Mouse (Mus musculus) gastrocnemius, postnatal 36 days (tissue): ENCODE results near the gene Gm5426. TPM values are rescaled to one million over a fixed set of nuclear protein-coding genes. Genes with fewer than 3 reads are reported as not detected.
"Not testable (repeated sequence)": the region's sequence is repeated elsewhere in the genome, so short reads cannot be mapped to it uniquely, and the experiment has no call there.

ENCODE experiments used
- DNase-seq, 2 experiments: peaks; one replicate each; pipeline ENCODE4 v3.0.0; 2022
- intact Hi-C: fragments of 180-260 bp; cut with DNase I; formaldehyde crosslinking; loops from one replicate; pipeline ENCODE4 v1.15.1; 2025
- long read RNA-seq, 2 experiments: library from polyadenylated mRNA; stranded (forward); transcript quantifications; one replicate each; pipeline ENCODE4 v2.0.0; 2021
- total RNA-seq, 2 experiments: library from RNA; stranded (reverse); gene quantifications; 2 replicates each; pipeline ENCODE4 v1.2.3; 2021

The Gm5426 gene
- total RNA-seq, result not detected
- long read RNA-seq, experiment 1, result 0 reads
- long read RNA-seq, experiment 2, result 0 reads

GRCm38 (mm10) chr10:96136451-96136850, at the start of gene Gm5426:
Gm5426 (plus strand) TSS chr10:96136603.
- intact Hi-C loops, result not testable (repeated sequence)

GRCm38 (mm10) chr10:96089744-96090143, 46.7 kb upstream of the Gm5426 start:
- DNase-seq, result no peak
- intact Hi-C loops, result no loop called here

More at GRCm38 (mm10) chr10:96136451-96136850, at the start of gene Gm5426:
- not testable (repeated sequence) for DNase-seq

- intact Hi-C loops, result no loop called here
- DNase-seq, result no peak
These were observed 46.0 kb upstream of the Gm5426 start for GRCm38 (mm10) chr10:96090388-96090787.

- intact Hi-C loops, result no loop called here
- DNase-seq, result no peak
These were observed 42.4 kb upstream of the Gm5426 start for GRCm38 (mm10) chr10:96093890-96094531.

GRCm38 (mm10) chr10:96094559-96094958, 41.8 kb upstream of the Gm5426 start:
- DNase-seq, result no peak
- intact Hi-C loops, result no loop called here

- intact Hi-C loops, result no loop called here
- no peak for DNase-seq
These were observed 39.7 kb upstream of the Gm5426 start for GRCm38 (mm10) chr10:96096730-96097129.

GRCm38 (mm10) chr10:96101035-96101434, 35.4 kb upstream of the Gm5426 start:
- intact Hi-C loops, result no loop called here
- DNase-seq, result no peak

- intact Hi-C loops, result no loop called here
These were observed 32.2 kb upstream of the Gm5426 start for GRCm38 (mm10) chr10:96104158-96104557.

GRCm38 (mm10) chr10:96104624-96105023, 31.8 kb upstream of the Gm5426 start:
- intact Hi-C loops, result no loop called here
- DNase-seq, result no peak

More at GRCm38 (mm10) chr10:96104158-96104557, 32.2 kb upstream of the Gm5426 start:
- no peak for DNase-seq

GRCm38 (mm10) chr10:96105124-96105523, 31.3 kb upstream of the Gm5426 start:
- intact Hi-C loops, result no loop called here
- DNase-seq, result no peak

- intact Hi-C loops, result no loop called here
- no peak for DNase-seq
These were observed 29.3 kb upstream of the Gm5426 start for GRCm38 (mm10) chr10:96106972-96107720.

- no peak for DNase-seq
- intact Hi-C loops, result no loop called here
These were observed 28.6 kb upstream of the Gm5426 start for GRCm38 (mm10) chr10:96107825-96108224.

- no peak for DNase-seq
- intact Hi-C loops, result no loop called here
These were observed 21.1 kb upstream of the Gm5426 start for GRCm38 (mm10) chr10:96115325-96115724.

- no peak for DNase-seq
- intact Hi-C loops, result no loop called here
These were observed 15.6 kb upstream of the Gm5426 start for GRCm38 (mm10) chr10:96120821-96121220.

- intact Hi-C loops, result no loop called here
- DNase-seq, result no peak
These were observed 15.0 kb upstream of the Gm5426 start for GRCm38 (mm10) chr10:96121249-96122010.

- DNase-seq, result no peak
- intact Hi-C loops, result no loop called here
These were observed 12.5 kb upstream of the Gm5426 start for GRCm38 (mm10) chr10:96123885-96124284.

- intact Hi-C loops, result no loop called here
These were observed 12.1 kb upstream of the Gm5426 start for GRCm38 (mm10) chr10:96124290-96124689.

GRCm38 (mm10) chr10:96125771-96126454, 10.5 kb upstream of the Gm5426 start:
- intact Hi-C loops, result no loop called here
- no peak for DNase-seq

More at GRCm38 (mm10) chr10:96124290-96124689, 12.1 kb upstream of the Gm5426 start:
- DNase-seq, result no peak

GRCm38 (mm10) chr10:96129213-96129612, 7.2 kb upstream of the Gm5426 start:
- intact Hi-C loops, result no loop called here
- DNase-seq, result no peak

GRCm38 (mm10) chr10:96130406-96130805, 6.0 kb upstream of the Gm5426 start:
- no peak for DNase-seq
- intact Hi-C loops, result loop anchor here (5.0 kb wide), 3 partner anchors 82 to 1212 kb away; no protein-coding TSS in a partner anchor
